Mouse (Mus musculus) heart, postnatal 0 days (tissue): ENCODE data around the gene Ankfn1. TPM values are rescaled to one million over a fixed set of nuclear protein-coding genes. Genes with fewer than 3 reads are reported as not detected.

Experiments
- ATAC-seq: fragments of 200-750 bp; cut with Nextera tagmentation; 2 replicates; pipeline ENCODE4 v1.8.0; 2017; ENCODE audit warnings: low read depth, moderate number of reproducible peaks, moderate library complexity; ENCODE audit not compliant: insufficient read depth
- DNase-seq: peaks from one replicate; pipeline ENCODE4 v3.0.0-alpha.2; 2016; ENCODE audit warnings: low spot score
- H3K27ac ChIP-seq: fragments of 300-500 bp; sonication (generic); 2 replicates; pipeline ENCODE4 v1.5.1; 2014; ENCODE audit warnings: low read depth, mild to moderate bottlenecking
- H3K27me3 ChIP-seq: fragments of 300-500 bp; sonication (generic); 2 replicates; pipeline ENCODE4 v1.6.1; 2014; ENCODE audit warnings: low read length, mixed read lengths; ENCODE audit not compliant: control insufficient read depth, insufficient read depth
- H3K36me3 ChIP-seq: fragments of 300-500 bp; sonication (generic); replicated peaks from 2 replicates; pipeline ENCODE4 v1.6.1; 2014; ENCODE audit warnings: low read length, mixed read lengths; ENCODE audit not compliant: control insufficient read depth, insufficient read depth
- H3K4me1 ChIP-seq: fragments of 300-500 bp; sonication (generic); 2 replicates; pipeline ENCODE4 v1.6.1; 2014; ENCODE audit warnings: antibody characterized with exemption; ENCODE audit not compliant: control insufficient read depth, insufficient read depth
- H3K4me2 ChIP-seq: fragments of 300-500 bp; sonication (generic); 2 replicates; pipeline ENCODE4 v1.6.1; 2014; ENCODE audit warnings: low read depth, mild to moderate bottlenecking, low read length, moderate library complexity
- H3K4me3 ChIP-seq: fragments of 300-500 bp; sonication (generic); 2 replicates; pipeline ENCODE4 v1.5.1; 2014; ENCODE audit warnings: low read depth, low read length
- H3K9ac ChIP-seq: fragments of 300-500 bp; sonication (generic); replicated peaks from 2 replicates; pipeline ENCODE4 v1.6.1; 2014; ENCODE audit warnings: low read depth, low read length, mixed read lengths
- H3K9me3 ChIP-seq: fragments of 300-500 bp; sonication (generic); replicated peaks from 2 replicates; pipeline ENCODE4 v1.6.1; 2016; ENCODE audit warnings: low read length; ENCODE audit not compliant: control insufficient read depth
- CTCF ChIP-seq: IDR thresholded peaks from 2 replicates; pipeline ENCODE4 v1.5.1; 2016; ENCODE audit warnings: antibody characterized with exemption, control low read depth, low read depth
- EP300 ChIP-seq: IDR thresholded peaks from 2 replicates; pipeline ENCODE4 v1.6.1; 2016; ENCODE audit warnings: antibody characterized with exemption, low read depth
- WGBS: fragments of 180-500 bp; shearing (Covaris S2); extraction: QIAGEN DNeasy Blood & Tissue Kit; methylation state at CpG from one replicate; pipeline ENCODE4 v1.1.7; 2014; 5-methylcytosine and 5-hydroxymethylcytosine counted together
- polyA plus RNA-seq: library from polyadenylated mRNA; unstranded; fragments of >200 nt; fragmentation: Nextera tagmentation; extraction: Ambion mirVana; gene quantifications from 2 replicates; pipeline ENCODE4 v1.2.1, GENCODE M21; 2015
- total RNA-seq: library from RNA; depleted of rRNA; stranded (reverse); fragments of >200 nt; gene quantifications from 2 replicates; pipeline ENCODE4 v1.2.3, GENCODE M21; 2014; ENCODE audit warnings: low replicate concordance

The Ankfn1 gene
- total and polyA plus RNA-seq, 2 experiments from 2014 or later: not detected

- Histone ChIP-seq H3K27me3 (no peaks in the 10 kb centered on the region), H3K9me3 (no peaks in the 10 kb centered on the region), H3K9ac (no peak overlapping the region), H3K4me3 (no peak overlapping the region), H3K36me3 (no peaks in the 10 kb centered on the region), H3K4me1 (no peaks in the 10 kb centered on the region), H3K4me2 (no peak overlapping the region), H3K27ac (no peak overlapping the region)
- DNase-seq (no peak), ATAC-seq (no peak)
- no peak for TF ChIP-seq EP300
- TF ChIP-seq CTCF: no peak
- 81% methylated on average over 7 of the region's 7 CpGs for WGBS
Measured at GRCm38 (mm10) chr11:89716351-89716750, 61.1 kb downstream of the Ankfn1 start.

GRCm38 (mm10) chr11:89708526-89708925 is 68.9 kb downstream of the Ankfn1 start:
- Histone ChIP-seq H3K27ac (no peak overlapping the region), H3K36me3 (no peaks in the 10 kb centered on the region), H3K9me3 (no peaks in the 10 kb centered on the region), H3K4me1 (no peaks in the 10 kb centered on the region), H3K4me3 (no peak overlapping the region), H3K27me3 (no peaks in the 10 kb centered on the region), H3K4me2 (no peak overlapping the region), H3K9ac (no peak overlapping the region)
- WGBS: 87% methylated on average over 7 of the region's 7 CpGs
- no peak for ATAC-seq
- TF ChIP-seq EP300 (no peak), CTCF (no peak)
- no peak for DNase-seq

GRCm38 (mm10) chr11:89696431-89697403 is 80.7 kb downstream of the Ankfn1 start:
- no peak for TF ChIP-seq CTCF
- Histone ChIP-seq H3K27me3 (no peaks in the 10 kb centered on the region), H3K9ac (no peak overlapping the region), H3K36me3 (no peaks in the 10 kb centered on the region), H3K27ac (no peak overlapping the region), H3K4me2 (no peak overlapping the region), H3K4me1 (no peaks in the 10 kb centered on the region), H3K4me3 (no peak overlapping the region), H3K9me3 (no peaks in the 10 kb centered on the region)
- no peak for DNase-seq
- WGBS: 58% methylated on average over 18 of the region's 18 CpGs
- ATAC-seq: no peak

DNA sequence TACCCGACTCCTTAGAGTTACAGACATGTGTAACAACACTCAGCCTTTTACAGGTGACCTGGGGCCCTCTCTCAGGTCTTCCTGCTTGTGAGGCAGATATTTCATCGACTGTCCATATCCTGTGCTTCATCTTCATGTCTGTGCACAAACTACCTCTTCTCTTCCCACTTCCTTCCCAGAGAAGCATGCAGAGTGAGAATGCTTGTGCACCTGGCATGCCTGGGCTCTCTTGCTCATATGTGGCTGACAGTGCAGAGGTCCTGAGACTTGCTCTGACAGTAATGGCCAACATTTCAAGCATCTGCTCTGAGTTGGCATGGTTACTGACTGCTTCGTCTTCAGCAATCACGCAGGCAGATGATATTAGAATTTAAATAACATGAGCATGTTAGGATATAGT is 83.8 kb downstream of the Ankfn1 start:
- Histone ChIP-seq H3K9me3 (no peaks in the 10 kb centered on the region), H3K27me3 (no peaks in the 10 kb centered on the region), H3K27ac (no peak overlapping the region), H3K36me3 (no peaks in the 10 kb centered on the region), H3K9ac (no peak overlapping the region), H3K4me1 (no peaks in the 10 kb centered on the region), H3K4me2 (no peak overlapping the region), H3K4me3 (no peak overlapping the region)
- ATAC-seq (no peak), DNase-seq (no peak)
- WGBS: 77% methylated on average over 4 of the region's 4 CpGs
- TF ChIP-seq EP300 (no peak), CTCF (no peak)

DNA sequence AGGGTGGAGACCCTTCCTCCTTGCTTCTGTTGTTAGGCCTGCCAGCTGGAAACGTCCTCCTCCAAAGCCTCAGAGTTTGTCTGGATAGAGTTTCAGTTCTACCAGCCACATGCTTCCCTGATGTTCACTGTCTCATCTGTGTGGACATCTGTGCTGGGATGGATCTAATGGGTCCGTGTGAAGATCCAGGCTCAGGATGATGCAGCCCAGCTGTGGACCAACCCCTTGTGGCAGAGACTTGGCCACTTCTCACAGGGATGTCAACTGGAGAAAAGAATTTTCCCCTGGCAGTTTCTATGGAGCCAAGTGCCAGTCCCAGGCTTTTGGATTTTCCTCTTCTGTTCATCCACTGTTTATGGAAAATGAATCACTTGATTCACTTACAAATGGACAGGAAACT is 100.5 kb downstream of the Ankfn1 start:
- Histone ChIP-seq H3K27me3 (no peaks in the 10 kb centered on the region), H3K4me2 (no peak overlapping the region), H3K9ac (no peak overlapping the region), H3K4me3 (no peak overlapping the region), H3K27ac (no peak overlapping the region), H3K36me3 (no peaks in the 10 kb centered on the region), H3K9me3 (no peaks in the 10 kb centered on the region), H3K4me1 (no peaks in the 10 kb centered on the region)
- no peak for ATAC-seq
- 67% methylated on average over 2 of the region's 2 CpGs for WGBS
- TF ChIP-seq EP300: no peak
- no peak for TF ChIP-seq CTCF
- no peak for DNase-seq
